Mouse (Mus musculus): ENCODE measurements around the gene Rassf5.
"Not testable (repeated sequence)": the region's sequence is repeated elsewhere in the genome, so short reads cannot be mapped to it uniquely, and the experiment has no call there.

Gene Rassf5

DNA sequence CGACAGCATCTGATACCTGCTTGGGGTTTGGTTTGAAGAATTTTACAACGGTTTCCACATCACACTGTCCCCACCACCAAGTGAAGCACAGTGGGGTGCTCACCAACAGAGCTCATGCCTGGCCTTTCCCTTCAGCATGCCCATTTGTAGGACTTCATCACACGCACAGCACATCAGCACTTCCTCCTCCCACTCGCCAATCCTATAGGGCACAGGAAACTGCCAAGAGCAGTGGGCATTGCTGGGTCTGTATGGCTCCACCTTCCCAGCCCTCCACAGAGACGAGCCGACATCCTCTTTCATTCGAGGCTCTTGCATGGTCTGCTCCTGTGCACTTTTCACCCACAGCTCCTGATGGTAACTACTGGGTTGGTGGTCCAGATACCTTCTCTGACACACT, 61.9 kb downstream of the Rassf5 start:
- in situ Hi-C loops (cut with MboI, MseI), result no loop called here

DNA sequence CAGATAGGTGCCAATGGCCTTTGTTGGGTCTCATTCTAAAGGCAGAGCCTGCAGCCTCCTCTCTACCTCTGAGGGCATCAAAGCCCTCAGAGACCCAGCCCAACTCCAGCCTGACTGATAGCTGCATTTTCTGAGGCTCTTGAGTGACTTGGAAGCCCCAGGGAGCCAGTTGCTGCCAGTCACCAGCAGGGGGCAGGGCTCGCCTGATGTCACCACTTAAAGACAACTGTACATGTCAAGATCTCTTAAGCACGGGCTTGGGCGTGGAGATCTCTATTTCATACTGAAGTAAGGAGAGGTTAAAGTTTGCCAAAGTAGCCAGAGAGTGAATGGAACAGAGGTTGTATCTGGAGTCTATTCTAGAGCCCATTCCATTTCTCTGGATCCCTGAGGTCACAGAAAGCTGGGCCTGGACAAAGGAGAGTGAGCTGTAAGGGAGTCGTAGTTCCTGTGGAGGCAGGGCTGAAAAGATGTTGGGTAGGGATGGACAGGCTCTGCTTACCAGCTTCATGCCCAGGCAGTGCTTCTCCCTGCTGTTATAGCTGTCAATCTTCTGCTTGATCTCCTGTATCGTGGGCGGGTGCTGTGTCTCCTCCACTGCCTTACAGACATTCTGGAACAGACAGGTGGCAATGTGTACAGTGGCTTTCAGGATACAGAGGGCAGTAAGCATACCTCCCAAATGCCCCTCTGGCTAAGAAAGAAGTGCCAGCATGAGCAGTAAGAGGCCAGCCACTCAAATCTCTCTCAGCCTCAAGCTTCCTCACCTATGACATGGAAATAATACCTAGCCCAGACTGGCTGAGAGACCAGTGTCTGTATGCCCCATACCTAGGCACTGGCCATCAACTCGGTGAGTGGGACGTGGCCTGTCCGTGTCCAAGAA, 63.2 kb downstream of the Rassf5 start:
- in situ Hi-C loops (cut with MboI, MseI), result no loop called here

DNA sequence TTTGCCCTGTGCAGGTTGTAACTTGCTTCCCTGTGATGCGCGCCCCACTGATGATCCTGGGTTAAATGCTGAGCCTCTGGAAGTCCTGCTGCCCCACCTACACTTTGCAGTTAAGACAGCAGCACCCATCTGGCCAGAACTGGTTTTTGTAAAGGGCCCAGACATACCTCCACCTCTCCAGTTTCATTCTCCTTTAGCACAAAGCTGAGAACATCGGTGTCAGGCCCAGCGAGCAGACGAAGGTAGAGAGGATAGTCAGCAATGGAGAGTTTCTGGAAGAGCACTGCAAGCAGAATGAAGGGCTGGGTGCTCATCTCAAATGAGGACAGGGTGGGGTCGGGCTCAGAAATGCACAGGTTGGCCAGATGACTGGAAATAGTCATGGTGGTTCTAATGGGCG, 64.7 kb downstream of the Rassf5 start:
- in situ Hi-C loops (cut with MboI, MseI), result no loop called here

DNA sequence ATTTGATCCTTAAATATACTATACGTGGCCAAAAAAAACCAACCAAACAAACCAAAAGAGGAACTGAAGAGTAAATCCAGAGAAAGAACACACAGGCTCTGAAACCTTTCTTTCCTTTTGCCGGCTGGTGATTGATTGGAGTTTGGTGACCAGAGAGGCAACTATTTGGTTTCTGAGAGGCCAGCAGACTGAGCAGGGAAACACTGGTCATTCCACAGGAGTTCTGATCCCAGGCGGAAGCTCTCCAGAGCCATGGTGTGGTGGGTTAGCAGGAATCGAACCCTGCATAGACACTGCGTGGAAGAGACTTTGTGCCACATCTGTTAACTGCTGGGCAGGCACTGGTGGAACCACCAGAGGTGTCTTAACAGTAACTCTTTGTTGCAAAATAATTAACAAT, 67.0 kb downstream of the Rassf5 start:
- in situ Hi-C loops (cut with MboI, MseI), result loop anchor here (5.0 kb wide), 1 partner anchor 34 kb away; no protein-coding TSS in a partner anchor

DNA sequence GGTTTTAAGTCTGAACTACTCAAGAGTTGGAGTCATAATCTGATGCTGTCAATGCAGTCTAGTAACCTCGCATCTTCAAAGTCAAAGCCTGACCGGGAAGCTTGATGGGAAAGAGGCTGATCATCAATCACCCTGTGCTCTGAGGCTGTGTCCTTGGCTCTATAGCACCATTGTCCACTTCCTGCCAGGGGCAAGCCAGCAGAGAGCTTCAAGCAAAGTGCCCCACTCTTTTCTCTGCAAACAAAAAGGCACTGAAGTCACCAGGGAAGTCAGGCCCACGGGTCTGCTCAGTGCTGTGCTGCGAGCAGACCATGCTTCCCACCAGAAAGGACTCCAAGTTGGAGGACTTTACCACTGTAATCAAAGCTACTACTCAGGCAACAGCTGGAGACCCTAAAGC, 67.8 kb downstream of the Rassf5 start:
- in situ Hi-C loops (cut with MboI, MseI), result loop anchor here (5.0 kb wide), 1 partner anchor 35 kb away; no protein-coding TSS in a partner anchor

DNA sequence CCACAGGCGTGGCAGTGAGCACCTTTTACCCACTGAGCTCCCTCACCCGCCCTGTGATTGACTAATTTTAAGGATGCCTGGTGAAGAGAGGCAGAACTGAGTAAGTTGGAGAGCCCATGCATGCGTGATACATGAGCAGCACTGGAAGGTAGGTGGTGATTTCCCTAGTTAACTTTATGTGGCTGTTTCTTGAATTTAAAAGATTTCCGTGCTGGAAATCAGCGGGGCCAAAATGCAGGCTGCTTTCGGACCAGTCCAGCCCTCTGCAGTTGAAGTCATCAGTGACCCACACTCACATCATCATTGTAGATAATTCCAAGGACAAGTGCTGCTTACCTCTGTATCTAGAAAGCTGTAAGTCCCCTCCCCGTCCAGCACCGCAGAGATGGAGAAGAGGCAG, 69.2 kb downstream of the Rassf5 start:
- in situ Hi-C loops (cut with MboI, MseI), result loop anchor here (5.0 kb wide), 1 partner anchor 36 kb away; no protein-coding TSS in a partner anchor

DNA sequence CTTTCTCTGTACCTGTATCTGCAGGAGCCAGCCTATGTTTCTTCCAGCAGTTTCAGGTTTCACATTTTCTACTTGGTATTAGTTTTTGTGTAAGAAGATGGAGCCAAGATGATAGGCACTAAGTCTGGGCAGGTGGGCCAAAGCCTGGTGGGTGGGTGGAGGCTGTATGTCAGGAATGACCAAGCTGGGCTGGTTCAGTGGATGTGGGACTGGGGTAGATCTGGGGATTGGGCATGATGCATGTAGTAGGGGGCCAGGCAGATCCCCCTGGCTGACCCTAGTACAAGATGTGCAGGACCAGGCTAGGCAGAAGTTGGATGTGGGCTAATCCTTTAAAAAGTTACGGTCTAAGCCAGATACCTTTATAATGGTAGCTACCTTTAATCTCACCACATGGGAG, 69.9 kb downstream of the Rassf5 start:
- in situ Hi-C loops (cut with MboI, MseI), result loop anchor here (5.0 kb wide), 1 partner anchor 37 kb away; no protein-coding TSS in a partner anchor

DNA sequence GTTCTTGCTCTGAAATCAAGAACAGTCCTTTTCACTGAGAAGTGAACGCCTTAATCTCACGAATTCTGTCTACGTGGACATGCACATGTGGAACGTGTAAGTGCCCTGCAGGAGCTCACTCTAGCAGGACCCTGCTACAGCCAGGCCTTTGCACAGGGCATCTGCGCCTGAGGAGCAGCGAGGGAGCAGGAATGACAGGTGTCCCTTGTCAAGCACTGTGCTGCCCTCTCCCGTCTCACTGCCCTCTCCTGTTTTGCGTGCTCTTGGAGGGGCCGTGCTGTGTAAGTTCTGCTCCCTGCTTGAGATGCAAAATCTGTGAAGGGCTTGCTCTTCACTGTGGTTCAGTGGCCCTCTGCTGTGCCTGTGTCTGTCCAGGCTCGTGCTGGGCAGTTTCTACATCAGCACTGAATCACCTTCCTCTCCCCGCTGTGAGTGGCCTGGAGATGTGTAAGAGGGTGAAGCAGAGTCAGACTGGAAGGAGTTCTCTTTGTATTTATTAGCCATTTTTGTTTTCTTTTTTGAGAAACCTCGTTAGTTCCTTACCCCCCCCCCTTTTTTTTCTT, 70.7 kb downstream of the Rassf5 start:
- in situ Hi-C loops (cut with MboI, MseI), result loop anchor here (5.0 kb wide), 1 partner anchor 88 kb away; no protein-coding TSS in a partner anchor

DNA sequence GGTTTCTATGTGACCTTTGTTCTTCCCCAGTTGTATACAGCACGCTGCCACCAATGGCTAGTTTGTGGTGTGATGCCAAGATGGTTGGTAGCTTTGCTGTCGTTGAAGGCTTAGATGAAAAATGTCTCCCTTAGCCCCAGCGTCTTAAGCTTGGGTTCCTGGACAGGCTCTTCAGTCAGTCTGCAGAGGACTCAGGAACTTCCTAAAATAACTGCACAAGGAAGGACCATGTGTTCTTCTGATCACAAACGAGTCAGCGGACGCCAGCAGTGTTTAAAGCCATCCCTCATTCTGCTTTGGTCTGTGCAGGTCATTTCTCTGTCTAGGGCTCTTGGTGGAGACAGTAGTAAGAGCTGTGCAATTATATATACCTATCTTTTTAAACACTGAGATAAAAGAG, 71.2 kb downstream of the Rassf5 start:
- in situ Hi-C loops (cut with MboI, MseI), result loop anchor here (5.0 kb wide), 1 partner anchor 88 kb away; no protein-coding TSS in a partner anchor

DNA sequence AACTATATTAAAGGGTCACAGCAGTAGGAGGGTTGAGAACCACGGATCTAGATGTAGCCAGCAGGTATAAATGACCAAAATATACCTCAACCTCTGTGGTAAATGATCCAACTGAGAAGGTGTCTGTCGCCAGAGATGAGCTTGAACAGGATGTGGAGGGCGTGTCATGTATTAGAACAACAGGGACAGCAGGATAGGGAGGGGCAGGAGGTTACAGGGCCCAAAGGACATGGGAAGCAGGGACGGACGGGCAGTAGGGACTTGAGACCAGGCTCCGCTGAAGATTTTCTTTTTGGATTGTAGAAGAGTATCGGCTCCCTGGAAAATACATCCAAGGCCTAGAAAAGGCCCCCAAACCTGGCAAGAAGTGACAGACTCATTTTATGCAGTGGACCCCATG, 72.1 kb downstream of the Rassf5 start:
- in situ Hi-C loops (cut with MboI, MseI), result loop anchor here (5.0 kb wide), 1 partner anchor 89 kb away; no protein-coding TSS in a partner anchor

DNA sequence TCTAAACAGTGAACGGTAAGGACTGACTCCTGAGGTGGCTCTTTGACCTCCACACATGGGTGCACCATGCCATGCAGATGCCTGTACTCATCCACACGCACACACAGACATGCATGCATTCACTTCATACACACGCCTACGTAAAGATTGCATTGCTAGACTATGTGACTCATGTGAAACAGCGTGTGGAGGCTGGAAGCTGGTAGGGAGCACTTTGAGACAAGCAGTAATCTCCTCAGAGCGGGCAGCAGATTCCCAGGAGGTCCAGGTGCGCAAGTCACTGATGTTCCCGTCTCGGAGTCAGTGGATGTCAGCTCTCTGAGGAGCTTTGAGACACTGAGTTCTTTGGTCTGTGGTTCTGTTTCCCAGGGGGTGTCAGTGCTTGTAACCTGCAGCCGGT, 77.4 kb downstream of the Rassf5 start:
- in situ Hi-C loops (cut with MboI, MseI), result no loop called here

DNA sequence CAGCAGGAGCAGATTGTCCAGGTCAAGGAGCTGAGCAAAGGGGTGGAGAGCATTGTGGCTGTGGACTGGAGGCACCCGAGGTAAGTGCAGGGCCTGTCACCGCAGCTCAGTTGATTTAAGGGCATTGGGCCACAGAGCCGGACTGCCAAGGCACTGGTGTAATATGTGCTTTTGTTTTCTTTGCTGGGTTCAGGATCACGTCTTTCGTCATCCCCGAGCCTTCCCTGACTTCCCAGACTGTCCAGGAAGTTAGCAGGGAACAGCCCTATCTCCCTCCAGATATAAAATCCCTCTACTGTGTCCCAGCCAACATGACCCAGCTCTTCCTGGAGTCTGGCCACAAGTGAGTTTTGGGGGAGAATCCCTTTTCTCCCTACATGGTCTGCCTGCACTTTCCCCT, 80.6 kb downstream of the Rassf5 start:
- in situ Hi-C loops (cut with MboI, MseI), result no loop called here

DNA sequence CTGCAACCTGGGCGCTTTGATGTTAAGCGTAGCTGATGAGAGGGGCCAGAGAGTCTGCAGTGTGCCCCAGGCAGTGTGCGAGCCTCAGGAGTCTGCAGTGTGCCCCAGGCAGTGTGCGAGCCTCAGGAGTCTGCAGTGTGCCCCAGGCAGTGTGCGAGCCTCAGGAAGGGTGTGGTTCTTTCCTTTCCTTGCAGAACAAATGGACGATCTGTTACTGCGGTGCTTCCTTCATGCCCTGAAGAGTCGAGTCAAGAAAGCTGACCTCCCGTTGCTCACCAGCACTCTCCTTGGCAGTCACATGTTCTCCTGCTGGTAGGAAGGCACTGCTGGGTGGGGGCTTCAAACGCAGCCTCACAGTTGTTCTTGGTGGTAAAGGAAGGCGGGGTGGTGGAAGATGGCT, 84.0 kb downstream of the Rassf5 start:
- in situ Hi-C loops (cut with MboI, MseI), result no loop called here

DNA sequence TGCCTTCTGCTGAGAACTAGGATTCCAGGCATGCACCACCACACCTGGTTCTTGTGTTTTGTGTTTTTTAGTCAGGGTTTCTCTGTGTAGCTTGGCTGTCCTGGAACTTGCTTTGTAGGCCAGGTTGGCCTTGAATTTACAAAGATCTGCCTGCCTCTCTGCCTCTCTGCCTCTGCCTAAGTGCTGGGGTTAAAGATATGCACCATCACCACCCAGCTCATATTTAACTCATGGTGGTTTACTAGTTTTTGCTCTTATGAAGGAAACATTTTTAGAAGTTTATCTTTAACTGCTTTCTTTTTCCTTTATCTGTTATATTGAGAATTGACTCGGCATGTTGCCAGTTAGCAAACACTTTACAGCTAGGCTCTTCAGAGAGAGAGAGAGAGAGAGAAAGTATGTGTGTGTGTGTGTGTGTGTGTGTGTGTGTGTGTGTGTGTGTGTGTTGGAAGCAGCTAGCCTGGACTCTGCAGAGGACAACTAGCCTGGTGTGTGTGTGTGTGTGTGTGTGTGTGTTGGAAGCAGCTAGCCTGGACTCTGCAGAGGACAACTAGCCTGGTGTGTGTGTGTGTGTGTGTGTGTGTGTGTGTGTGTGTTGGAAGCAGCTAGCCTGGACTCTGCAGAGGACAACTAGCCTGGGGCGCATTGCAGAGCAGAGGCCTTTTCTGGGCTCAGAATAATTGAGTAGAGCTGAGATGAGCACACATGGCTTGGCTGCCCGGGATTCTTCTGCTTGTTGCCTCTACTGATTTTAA, 85.3 kb downstream of the Rassf5 start:
- in situ Hi-C loops (cut with MboI, MseI), result not testable (repeated sequence)

DNA sequence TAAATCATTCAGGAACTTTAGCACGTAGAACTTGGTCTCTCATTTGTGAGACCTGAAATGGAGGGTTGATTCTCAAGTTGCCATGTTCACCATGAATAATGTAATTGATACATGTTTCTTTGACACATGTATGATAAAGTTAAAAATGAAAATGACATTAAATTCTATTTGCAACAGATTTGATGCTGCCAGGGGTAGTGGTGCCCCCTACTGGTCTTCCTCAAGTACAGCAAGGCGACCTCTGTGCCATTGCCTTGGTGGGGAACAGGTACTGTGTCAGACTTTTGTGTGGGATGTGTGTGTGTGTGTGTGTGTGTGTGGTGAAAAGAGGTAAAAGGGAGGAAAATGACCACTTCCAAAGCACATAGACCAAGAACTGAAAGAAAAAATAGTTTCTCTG, 89.6 kb downstream of the Rassf5 start:
- in situ Hi-C loops (cut with MboI, MseI), result no loop called here

DNA sequence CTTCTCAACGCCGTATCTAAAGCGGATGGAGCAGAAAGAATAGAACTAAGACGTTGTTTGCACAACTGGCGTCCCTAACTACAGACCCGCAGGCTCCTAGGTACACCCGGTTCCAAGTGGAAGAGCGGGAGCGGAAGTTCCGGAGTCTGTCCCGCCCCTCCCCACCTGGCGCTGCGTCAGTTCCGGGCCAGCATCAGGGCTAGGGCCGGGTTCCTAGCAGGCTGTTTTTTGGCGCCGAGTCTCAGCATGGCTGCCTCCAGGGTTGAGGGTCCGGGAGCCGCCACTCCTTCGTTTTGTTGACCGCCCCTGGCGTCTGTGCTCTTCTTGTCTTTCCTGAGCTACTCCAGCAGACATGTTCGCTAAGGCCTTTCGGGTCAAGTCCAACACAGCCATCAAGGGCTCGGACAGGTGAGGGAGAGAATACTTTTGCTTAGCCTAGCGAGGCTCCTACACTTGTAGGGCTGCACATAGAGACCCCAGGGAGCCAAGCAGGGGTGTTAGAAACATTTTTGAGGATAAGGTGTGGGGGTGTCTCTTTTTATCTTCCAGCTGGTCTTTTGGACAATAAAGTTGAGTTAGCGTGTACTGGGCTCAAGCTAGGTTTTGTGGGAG, 91.9 kb downstream of the Rassf5 start, which contains the start of gene Eif2d:
TSS of gene Eif2d (plus strand) at position 164 of the 612 bp plus-strand sequence.
- in situ Hi-C loops (cut with MboI, MseI), result loop anchor here (5.0 kb wide), 1 partner anchor 51 kb away; no protein-coding TSS in a partner anchor

DNA sequence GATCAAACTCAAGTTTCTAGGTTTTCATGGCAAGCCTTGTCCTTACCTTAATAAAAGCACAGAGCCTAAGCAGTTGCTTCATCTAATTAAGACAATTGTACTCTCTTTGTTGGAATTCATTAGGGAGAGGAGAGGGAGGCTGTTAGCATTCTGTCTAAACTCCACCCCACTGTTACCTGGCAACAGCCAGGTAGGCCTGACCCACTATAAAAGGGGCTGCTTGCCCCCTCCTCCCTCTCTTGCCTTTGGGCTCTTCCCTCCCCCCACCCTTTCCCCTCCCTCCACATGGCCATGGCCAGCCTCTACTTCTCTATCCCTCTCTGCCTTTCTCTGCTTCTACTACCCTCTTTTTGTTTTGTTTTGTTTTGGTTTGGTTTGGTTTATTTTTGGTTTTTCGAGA, 95.6 kb downstream of the Rassf5 start:
- in situ Hi-C loops (cut with MboI, MseI), result no loop called here

DNA sequence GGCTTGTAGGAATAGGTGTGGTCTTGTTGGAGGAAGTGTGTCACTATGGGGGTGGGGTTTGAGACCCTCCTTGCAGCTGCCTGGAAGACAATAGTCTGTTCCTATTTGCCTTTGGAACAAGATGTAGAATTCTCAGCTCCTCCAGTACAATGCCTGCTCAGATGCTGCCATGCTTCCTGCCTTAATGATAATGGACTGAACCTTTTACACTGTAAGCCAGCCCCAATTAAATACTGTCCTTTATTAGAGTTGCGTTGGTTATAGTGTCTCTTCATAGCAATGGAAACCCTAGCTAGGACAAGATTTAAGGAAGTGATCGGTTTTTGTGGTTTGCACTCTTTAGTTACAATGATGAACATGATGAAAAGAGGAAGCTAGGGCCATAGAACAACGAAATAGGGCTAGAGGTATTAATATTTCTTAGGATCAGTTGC, 98.9 kb downstream of the Rassf5 start:
- in situ Hi-C loops (cut with MboI, MseI), result no loop called here

DNA sequence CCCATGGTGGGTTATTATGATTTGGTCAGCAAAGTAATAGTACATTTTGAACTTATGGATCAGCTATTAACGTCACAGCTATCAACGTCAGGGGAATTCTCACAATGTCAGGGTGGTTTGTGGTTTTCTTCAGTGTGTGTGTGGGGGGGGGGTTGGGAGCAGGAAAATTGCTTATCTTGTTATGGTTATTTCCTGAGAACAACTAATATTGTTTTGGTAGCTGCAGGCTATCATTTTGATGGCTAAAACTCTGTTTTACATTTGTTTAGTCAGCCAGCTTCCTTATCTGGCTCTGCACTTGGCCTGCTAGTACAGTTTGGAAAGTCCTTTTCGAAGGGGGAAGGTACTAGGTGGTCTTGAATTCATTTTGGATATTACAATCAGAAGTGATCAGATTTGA, 99.8 kb downstream of the Rassf5 start:
- in situ Hi-C loops (cut with MboI, MseI), result not testable (repeated sequence)

DNA sequence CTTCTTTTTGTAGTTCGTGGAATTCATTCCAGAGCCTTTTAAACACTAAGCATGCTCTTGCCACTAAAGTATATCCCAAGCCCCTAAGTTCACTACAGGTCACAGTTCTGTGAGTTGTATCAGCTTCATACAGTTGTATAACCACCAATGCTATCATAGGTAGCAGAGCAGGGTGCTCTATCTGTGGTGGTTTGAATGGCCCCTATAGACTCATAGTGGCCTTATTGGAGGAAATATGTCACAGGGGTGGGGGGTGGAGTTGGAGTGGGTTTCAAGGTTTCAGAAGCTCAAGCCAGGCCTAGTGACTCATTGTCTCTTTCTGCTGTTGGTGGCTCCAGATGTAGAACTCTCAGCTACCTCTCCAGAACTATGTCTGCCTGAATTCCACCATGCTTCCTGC, 102.6 kb downstream of the Rassf5 start:
- in situ Hi-C loops (cut with MboI, MseI), result no loop called here

DNA sequence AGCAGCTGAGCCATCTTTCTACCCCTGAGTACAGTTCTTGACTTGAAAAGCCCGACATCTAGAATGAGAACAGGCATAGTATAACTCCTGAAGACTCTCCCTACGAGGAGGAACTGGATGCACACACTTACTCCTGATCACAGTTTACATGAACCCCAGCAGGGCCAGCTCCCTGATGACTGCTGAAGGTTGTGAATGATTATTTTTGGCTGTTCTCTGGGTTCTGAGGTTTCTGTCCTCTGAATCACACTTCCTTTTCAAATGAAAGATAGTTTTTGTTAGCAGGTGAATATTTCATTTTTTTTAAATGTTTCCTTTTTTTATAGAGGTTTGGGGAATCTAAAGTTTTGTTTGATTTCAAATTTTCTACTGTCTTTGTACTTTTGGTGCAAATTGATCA, 103.6 kb downstream of the Rassf5 start:
- in situ Hi-C loops (cut with MboI, MseI), result no loop called here
